Mouse (Mus musculus) bone marrow macrophage, adult 2 months (primary cell): ENCODE measurements at regions not wholly inside any gene's neighbourhood (a gene's known extent, or its start where the extent isn't known, plus 50 kb on each side); places are given as distances from the start of the nearest gene placed in this dataset.

ENCODE experiments used
- CTCF ChIP-seq: IDR thresholded peaks from 2 replicates; pipeline ENCODE4 v1.5.1; 2012; ENCODE audit warnings: low read depth, mild to moderate bottlenecking, low read length, moderate library complexity
- POLR2A ChIP-seq: IDR thresholded peaks from 2 replicates; pipeline ENCODE4 v1.6.1; 2012; ENCODE audit warnings: mild to moderate bottlenecking, low read depth, low read length, borderline replicate concordance

DNA sequence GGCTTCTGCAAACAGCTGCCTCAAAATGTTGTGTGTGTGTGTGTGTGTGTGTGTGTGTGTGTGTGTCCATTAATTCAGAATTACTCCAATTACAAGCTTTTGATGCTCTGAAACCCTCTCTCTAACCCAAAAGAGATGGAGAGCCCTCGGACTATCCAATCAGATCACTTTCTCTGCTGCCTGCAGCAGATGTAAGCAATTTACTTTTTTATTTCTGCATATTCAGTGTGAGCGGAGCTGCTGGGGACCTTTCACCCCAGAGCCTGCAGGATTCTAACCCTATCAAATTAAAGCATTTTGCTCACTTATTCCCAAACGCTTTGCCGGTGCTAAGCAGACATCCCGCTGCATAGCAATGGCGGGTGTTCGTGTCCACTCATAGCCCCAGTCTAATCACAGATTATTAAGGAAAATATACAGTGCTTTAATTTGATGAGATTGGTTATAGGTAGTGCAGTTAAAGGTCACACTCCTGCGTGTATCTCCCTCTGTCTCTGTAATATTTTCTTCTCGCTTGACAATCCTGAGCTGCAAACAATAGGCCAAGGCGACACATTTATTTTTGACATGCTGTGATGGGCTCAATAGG is 234.0 kb upstream of the Arrdc4 start:
- TF ChIP-seq CTCF (no peak), POLR2A (no peak)
